Mouse (Mus musculus) hindlimb bud, embryonic 11.5 days (tissue): ENCODE results near the gene Pak3.
"Not testable (repeated sequence)": the region's sequence is repeated elsewhere in the genome, so short reads cannot be mapped to it uniquely, and the experiment has no call there.

Source experiments
- DNase-seq: peaks from one replicate; pipeline ENCODE4 v3.0.0-alpha.2; 2012; ENCODE audit warnings: low read depth, low spot score; ENCODE audit errors: extremely low spot score

Gene Pak3

GRCm38 (mm10) chrX:143518168-143518901, at the start of gene Pak3:
TSS of gene Pak3 (plus strand) at chrX:143518591.
- DNase-seq = no peak

- DNase-seq = peak; percentile 100
Measured at GRCm38 (mm10) chrX:143482866-143483265, 35.5 kb upstream of the Pak3 start.

- DNase-seq = no peak
Measured at GRCm38 (mm10) chrX:143501053-143501695, 17.2 kb upstream of the Pak3 start.

GRCm38 (mm10) chrX:143501776-143502365, 16.5 kb upstream of the Pak3 start:
- no peak for DNase-seq

GRCm38 (mm10) chrX:143518917-143519316, 526 bp downstream of the Pak3 start:
- no peak for DNase-seq

- DNase-seq = not testable (repeated sequence)
Measured at GRCm38 (mm10) chrX:143519454-143519853, 1.1 kb downstream of the Pak3 start.

GRCm38 (mm10) chrX:143520195-143520594, 1.8 kb downstream of the Pak3 start:
- DNase-seq = no peak

GRCm38 (mm10) chrX:143532331-143532730, 13.9 kb downstream of the Pak3 start:
- DNase-seq = no peak

GRCm38 (mm10) chrX:143533574-143533973, 15.2 kb downstream of the Pak3 start:
- no peak for DNase-seq

- DNase-seq = no peak
Measured at GRCm38 (mm10) chrX:143542756-143543155, 24.4 kb downstream of the Pak3 start.

- no peak for DNase-seq
Measured at GRCm38 (mm10) chrX:143543186-143543793, 24.9 kb downstream of the Pak3 start.

GRCm38 (mm10) chrX:143573691-143574090, 55.3 kb downstream of the Pak3 start:
- DNase-seq = no peak

- no peak for DNase-seq
Measured at GRCm38 (mm10) chrX:143579925-143580324, 61.5 kb downstream of the Pak3 start.

GRCm38 (mm10) chrX:143580458-143580959, 62.1 kb downstream of the Pak3 start:
- DNase-seq = no peak

GRCm38 (mm10) chrX:143606877-143607449, 88.6 kb downstream of the Pak3 start:
- no peak for DNase-seq

GRCm38 (mm10) chrX:143618734-143619133, 100.3 kb downstream of the Pak3 start:
- no peak for DNase-seq

- DNase-seq = no peak
Measured at GRCm38 (mm10) chrX:143627767-143628166, 109.4 kb downstream of the Pak3 start.

GRCm38 (mm10) chrX:143643936-143644335, 125.5 kb downstream of the Pak3 start:
- DNase-seq = no peak

- no peak for DNase-seq
Measured at GRCm38 (mm10) chrX:143644807-143645206, 126.4 kb downstream of the Pak3 start.

GRCm38 (mm10) chrX:143654308-143655176, 136.2 kb downstream of the Pak3 start:
- no peak for DNase-seq
